Mouse (Mus musculus) CD4-positive, CD25-positive, alpha-beta regulatory T cell, adult 4 months (primary cell): ENCODE results near the gene Gm49355. TPM values are rescaled to one million over a fixed set of nuclear protein-coding genes. Genes with fewer than 3 reads are reported as not detected.

Experiments used
- ATAC-seq: one replicate; pipeline ENCODE4 v1.8.0; 2017
- polyA plus RNA-seq, 2 experiments: library from polyadenylated mRNA; unstranded; fragments of 100-300 nt; shearing (Covaris generic); gene quantifications; one replicate each; pipeline ENCODE4 v1.2.1; 2017

Gm49355 gene
- polyA plus RNA-seq, 2 experiments from 2014 or later: 0.20 TPM; not detected in 1

GRCm38 (mm10) chr14:12343451-12343941 lies 59.7 kb downstream of the Gm49355 start:
- no peak for ATAC-seq

- no peak for ATAC-seq
Observed at GRCm38 (mm10) chr14:12344061-12344745, 60.4 kb downstream of the Gm49355 start.

DNA sequence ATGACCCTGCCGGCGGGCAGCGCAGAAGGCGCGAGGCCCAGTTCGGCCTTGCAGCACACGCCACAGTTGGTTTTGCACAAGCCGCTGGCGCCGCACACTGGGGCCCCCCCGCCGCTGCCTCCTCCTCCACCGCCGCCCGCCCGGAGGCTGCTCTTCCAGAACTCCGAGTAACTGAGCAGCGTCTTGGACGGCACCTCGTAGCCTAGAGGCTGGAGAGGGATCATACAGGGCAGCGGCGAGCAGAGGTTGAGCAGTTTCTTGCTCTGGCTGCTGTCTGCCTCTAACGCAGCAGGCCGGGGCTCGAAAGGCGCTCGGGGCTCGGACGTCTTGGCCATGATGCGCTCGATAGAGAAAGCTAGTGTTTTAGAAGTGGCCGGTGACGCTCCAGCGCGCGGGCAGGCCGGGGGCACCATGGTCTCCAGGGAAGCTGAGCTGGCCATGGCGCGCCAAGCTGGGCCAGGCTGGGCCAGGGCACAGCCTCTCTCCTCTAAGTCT lies 61.0 kb downstream of the Gm49355 start:
- no peak for ATAC-seq

DNA sequence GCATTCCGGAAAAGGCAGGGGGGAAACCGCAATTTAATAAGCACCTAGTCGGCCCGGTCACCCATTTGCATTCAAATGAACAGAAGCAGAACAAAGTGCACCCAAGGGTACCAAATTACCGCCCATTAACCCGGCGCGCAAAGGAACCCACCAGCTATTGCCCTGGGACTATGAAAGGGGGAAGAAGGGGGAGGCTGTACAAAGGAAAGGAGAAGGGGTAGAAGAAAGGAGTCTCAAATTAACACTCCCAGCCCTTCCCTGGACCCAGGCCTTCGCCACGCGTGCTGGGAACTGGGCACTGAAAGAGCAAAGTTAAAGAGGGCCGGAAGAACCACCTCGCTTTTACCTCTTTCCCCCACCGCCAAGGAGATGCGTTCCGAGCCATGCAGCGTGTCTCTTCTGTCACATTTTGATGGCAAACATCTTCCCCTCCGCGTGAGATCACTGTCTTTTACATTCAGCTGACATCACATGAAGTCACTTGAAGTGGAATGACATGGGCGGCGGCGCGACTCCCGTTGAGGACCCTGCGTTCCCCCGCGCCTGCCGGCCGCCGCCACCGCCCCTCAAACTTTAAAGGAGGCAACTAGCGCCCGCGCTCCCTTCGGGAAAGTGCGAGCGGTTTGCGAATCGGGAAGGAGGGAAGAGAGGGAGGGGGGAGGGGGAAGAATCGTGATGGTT lies 61.6 kb downstream of the Gm49355 start:
- no peak for ATAC-seq

DNA sequence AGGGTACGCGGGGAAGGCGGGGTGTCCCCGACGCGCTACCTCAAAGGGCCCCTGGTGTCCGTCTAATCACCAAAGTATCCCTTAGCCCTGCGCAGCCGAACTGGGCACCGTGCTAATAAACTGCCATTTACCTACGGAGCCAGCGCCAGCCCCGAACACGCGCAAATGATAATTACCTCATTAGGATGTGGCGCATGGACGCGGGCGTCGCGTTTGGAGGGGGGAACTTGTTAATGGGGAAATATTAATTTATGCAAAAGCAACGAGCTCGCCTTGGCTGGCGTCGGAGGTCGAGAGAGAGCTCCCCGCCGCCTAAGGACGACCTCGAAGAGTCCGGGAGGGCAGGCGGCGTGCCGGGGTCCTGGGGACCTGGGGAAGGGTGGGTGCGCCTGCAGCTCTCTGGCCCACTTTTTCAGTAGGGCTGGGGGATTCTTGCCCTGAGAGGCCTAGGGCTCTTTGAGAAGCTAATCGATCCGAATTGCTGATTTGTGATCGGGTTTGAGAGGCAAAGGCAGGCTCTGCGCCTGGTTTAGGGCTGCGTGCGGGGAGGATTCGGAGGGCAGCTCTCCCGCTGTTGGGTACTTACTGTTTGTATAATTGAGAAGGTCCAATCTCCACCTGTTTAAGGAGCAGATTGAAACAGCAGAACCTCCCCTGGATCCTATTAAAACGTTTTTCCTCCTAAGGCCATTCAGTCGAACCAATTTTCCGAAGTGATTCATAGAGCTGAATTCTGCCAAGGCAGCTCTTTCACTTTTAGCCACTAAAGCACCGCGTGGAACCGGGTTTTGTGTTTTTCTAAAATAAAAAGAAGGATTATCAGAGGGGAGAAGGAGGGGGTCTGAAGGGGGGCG lies 62.5 kb downstream of the Gm49355 start:
- no peak for ATAC-seq

DNA sequence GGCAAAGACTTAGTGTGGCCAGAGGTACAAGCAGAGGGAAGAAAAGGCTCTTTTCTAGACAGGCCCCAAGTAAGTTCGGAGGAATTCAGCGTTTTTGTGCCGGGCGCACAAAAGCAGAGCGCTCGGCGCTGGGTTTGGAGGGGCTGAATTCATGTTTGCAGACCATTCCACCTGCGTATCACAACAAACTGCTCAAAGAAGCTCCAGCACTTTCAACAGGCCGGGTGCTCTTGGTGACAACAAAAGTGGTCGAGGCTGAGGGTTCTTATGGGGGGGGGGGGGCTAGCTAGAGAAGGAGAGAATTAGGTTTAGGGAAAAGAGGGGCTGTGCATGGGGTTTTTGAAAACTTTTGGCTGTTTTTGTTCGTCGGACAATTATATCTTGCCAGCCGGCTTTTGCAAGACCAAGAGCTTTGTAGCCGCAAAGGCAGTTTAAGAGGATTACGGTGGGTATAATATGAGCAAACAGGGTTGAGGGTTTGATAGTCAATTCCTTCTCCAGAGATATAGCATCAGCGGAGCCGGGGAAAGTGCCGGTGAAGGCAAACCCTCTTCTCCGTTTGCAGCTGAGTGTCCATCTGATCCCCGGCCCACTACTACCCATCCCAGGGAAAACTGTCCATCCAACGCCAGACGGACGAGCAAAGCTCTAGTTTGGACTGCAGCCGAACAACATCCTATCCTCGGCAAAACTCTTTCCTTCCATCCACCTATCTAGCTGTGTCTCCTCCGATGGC lies 63.3 kb downstream of the Gm49355 start:
- ATAC-seq: no peak

DNA sequence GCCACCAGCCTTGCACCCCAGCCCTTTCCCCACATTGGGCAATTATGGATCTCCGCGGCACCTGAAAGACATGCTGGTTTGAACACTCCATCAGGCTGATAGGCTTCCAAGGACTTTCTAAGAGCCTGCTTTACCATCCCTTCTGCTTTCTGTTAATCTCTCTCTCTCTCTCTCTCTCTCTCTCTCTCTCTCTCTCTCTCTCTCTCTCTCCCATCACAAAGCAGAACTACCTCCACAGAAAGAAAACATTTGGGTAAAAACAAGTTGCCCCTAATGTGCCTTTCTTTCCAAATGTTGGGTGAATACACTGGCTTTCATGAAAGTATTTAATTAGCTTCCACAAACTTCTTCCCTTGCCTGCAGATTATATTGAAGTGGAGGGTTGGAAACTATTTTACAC lies 64.3 kb downstream of the Gm49355 start, which contains the start of gene Fezf2:
Gene Fezf2, minus strand, starts transcription at position 101 of the 400 bp plus-strand sequence.
- no peak for ATAC-seq

DNA sequence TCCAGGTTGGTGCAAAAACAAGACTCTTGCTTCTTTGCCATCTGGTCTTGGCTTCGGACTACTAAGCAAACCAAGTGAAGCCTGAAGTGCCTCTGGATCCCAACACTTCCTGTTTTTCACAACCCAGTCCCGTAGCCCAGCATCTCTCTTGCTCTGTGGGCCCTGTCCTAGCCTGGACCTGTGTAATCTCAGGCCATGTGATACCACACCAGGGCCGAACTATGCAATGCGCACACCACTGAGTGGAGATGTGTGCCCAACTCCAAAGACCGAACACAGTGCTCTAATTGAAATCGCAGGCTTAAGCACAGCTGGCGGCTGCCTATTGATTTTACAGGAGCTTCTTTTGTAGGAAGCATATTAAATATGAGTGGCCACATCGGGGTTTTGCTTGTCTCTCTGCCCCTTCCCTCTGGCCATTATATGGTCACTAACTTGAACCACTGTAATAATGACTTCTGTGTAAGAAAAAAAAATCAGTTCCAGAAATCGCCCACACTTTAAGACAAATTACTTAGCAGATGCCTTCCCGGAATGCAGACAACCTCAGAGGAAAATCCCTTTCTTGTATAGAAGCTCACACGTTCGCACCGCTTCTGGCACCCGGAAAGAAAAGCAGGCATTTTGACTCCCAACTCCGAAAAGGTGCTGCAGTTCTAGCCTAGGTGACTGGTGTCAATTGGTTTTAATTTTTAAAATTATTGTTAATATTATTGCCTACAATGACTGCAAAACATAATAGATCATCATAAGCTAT lies 65.7 kb downstream of the Gm49355 start:
- ATAC-seq: no peak

- ATAC-seq: no peak
Observed at GRCm38 (mm10) chr14:12350271-12350916, 66.6 kb downstream of the Gm49355 start.

Other genes starting within 250 kb of the Gm49355 start
- 10 to 100 TPM; 90.7 to 94.4 TPM for gene 3830406C13Rik, start 197 bp downstream of the Gm49355 start, polyA plus RNA-seq
- not detected for gene Fezf2, start 64.2 kb downstream of the Gm49355 start, polyA plus RNA-seq